Mouse (Mus musculus): ENCODE results near the gene Sspo.

Sspo gene

GRCm38 (mm10) chr6:48540721-48541120 lies 92.7 kb downstream of the Sspo start:
- DNase-seq (ENCODE audit: low spot score in 2 of 2): no peak

GRCm38 (mm10) chr6:48541560-48542450 lies 93.8 kb downstream of the Sspo start:
- no peak for DNase-seq (ENCODE audit: low spot score in 2 of 2)

- DNase-seq (ENCODE audit: low spot score in 2 of 2): no peak
Observed at GRCm38 (mm10) chr6:48542631-48543030, 94.6 kb downstream of the Sspo start.

GRCm38 (mm10) chr6:48545251-48545650 lies 97.2 kb downstream of the Sspo start:
- no peak for DNase-seq (ENCODE audit: low spot score in 2 of 2)

GRCm38 (mm10) chr6:48546271-48546670 lies 98.2 kb downstream of the Sspo start:
- DNase-seq (ENCODE audit: low spot score in 2 of 2): no peak

- no peak for DNase-seq (ENCODE audit: low spot score in 2 of 2)
Observed at GRCm38 (mm10) chr6:48546858-48547257, 98.8 kb downstream of the Sspo start.

- DNase-seq (ENCODE audit: low spot score in 2 of 2): no peak
Observed at GRCm38 (mm10) chr6:48548314-48548713, 100.3 kb downstream of the Sspo start.

Measured in frontal cortex, postnatal 14 days (tissue).